Mouse (Mus musculus): ENCODE results near the gene Eif3f.
A peak's percentile ranks its signal among the peaks of the same experiment; 100 is the strongest.

Eif3f gene

DNA sequence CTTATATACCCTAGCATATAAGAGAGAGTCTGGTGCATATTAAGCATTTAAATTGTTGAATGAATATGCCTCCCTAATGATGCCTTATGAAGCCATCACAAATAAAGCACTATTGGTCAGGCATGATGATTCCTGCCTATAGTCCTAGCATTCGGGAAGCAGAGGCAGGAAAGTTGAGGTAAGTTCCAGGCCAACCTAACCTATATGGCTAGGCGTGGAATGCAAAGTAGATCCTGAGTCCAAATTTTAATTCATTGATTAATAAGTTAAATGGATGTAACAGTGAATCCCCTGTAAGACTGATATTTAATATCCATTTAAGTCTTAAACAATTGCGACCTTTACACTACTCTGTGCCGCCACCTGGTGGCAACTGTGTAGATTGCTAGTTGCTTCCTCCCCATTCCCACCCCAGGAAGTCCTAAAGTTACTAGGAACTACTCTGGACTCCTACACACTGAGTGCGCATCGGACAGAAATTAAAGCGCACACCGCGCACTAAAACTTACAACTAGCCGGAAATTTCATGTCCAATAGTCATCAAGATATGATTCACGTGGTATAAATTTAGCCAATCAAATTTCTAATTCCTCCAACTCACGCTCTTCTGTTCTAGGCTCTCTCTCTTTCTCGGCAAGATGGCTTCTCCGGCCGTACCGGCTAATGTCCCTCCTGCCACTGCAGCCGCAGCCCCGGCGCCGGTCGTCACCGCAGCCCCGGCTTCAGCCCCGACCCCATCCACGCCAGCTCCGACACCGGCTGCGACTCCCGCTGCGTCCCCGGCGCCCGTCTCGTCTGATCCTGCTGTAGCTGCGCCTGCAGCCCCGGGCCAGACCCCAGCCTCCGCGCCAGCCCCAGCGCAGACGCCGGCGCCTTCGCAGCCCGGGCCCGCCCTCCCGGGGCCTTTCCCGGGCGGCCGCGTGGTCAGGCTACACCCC lies at the start of gene Eif3f:
Gene Eif3f, plus strand, starts transcription at position 624 of the 938 bp plus-strand sequence.
- DNase-seq: peak; percentile 96

DNA sequence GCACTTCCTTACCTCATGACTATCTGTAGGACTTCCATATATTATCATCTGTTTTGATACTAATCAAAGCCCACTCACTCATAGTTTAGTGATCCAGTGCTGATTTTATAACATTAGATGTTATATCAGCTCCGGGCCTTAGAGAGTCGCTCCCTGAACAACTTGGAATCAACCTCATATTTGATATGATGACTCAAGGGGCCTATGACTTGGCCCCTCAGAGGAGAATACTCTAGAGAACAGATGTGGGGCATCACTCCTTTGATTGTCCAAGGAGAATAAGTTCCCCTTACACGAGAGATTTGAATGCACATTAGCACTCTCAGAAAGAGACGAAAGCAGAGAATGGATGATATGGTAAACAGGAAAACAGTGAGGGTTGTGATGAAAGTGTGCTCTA lies 49.3 kb upstream of the Eif3f start, which contains the start of gene Olfr518:
Gene Olfr518, minus strand, starts transcription at position 101 of the 400 bp plus-strand sequence.
- no peak for DNase-seq

- DNase-seq: no peak
Observed at GRCm38 (mm10) chr7:108894320-108894719, 39.9 kb upstream of the Eif3f start, which contains the start of gene Olfr519. Gene Olfr519, minus strand, starts transcription at chr7:108894420.

DNA sequence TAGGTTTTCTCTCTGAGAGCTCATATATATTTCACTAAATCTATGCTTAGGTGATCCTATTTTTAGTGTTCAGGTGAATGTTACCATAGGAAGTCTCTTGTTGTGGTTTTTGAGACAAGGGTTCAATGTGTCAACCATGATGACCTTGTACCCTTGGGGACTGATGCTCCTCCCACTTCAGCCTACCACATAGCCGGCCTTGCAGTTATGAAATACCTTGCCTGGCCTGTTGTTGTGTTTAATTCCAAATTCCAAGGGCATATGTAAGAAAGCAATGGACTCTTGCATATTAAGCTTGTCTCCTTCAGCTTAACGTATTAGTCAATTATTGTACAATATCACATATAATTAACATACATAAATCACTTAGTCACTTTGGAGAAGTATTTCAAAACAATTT lies 30.2 kb upstream of the Eif3f start:
- DNase-seq: no peak

DNA sequence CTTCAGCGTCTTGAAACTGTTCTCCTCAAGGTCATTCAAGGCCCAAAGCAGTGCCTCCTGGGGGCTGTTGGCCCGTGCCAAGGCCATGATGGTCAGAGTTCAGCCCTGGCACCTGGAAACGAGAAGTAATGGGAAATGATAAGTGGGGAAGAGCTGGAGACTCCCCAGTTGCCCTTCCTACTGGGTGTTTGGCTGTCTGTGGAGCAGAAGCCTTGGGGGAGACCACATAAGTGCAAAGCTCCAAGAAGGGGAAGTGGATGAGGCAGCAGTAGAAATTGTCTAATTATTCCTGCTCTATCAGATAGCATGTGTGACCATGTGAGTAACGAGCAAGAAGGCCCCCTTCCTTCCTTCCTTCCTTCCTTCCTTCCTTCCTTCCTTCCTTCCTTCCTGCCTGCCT lies 7.2 kb upstream of the Eif3f start:
- no peak for DNase-seq

DNA sequence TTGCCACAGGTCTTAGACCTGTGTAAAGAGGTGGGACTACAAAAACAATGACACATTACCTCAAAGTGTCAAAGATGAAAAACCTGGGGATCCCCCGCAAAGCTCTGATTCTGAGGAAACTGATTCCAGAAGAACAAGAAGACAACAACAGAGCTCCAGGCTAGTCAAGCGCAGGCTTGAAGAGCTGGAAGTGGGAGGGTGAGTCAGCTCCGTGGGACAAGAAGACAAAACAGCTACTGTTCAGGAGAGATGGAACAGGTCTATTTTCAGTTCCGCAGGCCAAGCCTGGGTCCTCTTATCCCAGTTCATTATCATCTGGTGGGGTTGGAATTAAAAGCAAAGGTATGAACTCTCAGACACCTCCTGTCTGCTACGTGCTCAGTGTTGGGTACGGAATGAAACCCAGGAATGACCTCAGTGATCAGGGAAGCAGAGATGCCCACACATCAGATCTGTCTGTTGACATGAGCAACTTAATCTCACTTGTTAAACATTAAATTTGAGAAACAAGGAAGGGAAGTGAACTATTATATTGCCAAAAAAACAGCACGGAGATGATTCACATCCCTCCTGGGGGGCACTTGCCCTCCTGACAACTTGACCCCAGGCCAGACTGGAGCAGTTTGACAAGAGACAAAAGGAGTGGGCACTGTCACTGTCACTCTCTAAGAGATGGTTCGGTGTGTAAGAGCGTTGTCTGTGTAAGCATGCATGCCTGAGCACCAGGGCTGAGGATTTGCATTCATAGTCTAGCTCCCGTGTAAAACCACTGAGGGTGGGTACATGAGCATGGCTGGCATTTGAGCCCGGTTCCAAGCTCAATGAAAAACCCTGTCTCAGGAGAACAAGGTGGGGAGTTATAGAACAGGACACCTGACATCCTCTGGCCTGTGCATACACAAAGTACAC lies 5.7 kb upstream of the Eif3f start:
- DNase-seq: no peak

DNA sequence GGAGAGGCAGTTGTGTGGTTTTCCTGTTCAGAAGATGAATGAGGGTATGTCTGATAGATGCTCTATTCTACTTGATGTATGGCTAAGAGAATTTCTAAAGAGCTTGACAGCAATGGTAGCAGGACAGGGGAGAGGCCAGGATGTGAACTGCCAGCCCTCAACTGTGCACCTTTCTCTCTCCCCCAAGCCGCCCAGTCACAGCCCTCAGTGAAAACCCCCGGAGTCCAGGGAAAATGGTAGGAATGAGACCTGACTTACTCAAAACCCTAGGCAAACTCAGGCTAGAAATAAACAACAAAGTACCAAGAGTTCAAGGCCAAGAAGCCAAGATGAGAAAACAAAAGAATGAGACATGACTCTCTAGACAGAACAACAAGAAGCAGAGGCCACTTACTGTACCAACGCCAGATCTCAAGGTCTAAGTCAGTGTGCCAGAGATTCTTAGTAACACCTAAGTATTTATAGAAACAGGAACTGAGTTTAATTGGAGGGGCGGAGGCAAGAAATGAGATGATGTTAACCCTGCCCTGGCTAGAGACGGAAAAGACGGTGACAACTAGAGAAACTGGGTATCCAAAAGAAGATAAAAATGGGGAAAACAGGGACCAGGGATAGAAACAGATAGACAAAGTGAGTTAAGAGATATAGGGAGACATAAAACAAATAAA lies 4.4 kb upstream of the Eif3f start, which contains the start of gene Nlrp10:
Gene Nlrp10, minus strand, starts transcription at position 453 of the 668 bp plus-strand sequence.
- no peak for DNase-seq

- no peak for DNase-seq
Observed at GRCm38 (mm10) chr7:108934836-108935235, 619 bp downstream of the Eif3f start.

GRCm38 (mm10) chr7:108935411-108935810 lies 1.2 kb downstream of the Eif3f start:
- DNase-seq: no peak

DNA sequence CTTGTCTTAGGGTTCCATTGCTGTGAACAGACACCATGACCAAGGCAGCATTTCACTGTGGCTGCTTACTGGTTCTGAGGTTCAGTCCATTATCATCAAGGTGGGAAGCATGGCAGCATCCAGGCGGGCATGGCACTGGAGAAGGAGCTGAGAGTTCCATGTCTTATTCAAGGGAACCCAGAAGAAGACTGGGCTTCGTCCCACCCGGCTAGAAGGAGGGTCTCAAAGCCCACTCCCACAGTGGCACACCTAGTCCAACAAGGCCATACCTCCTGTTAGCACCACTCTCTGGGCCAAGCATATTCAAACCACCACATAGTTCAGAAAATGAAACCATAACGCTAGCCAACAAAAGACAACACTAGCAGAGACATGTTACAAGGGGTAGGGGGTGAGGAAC lies 2.4 kb downstream of the Eif3f start:
- DNase-seq: no peak

DNA sequence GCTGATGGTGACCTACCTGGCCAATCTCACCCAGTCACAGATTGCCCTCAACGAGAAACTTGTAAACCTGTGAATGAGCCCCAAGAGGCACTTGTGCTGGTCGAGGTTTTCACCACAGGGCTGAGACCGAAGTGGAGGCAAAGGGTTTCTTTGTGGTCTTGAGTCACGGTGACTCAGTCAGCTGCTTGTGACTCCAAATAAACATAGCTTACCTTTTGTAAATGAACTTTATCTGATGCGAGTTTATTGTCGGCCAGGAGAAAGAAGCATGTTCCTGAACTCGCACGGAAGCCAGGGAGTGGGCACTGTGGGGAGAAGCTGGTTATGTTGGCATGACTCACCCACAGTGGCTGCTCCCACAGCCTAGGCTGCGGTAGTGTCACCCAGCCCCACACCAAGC lies 7.2 kb downstream of the Eif3f start:
- no peak for DNase-seq

DNA sequence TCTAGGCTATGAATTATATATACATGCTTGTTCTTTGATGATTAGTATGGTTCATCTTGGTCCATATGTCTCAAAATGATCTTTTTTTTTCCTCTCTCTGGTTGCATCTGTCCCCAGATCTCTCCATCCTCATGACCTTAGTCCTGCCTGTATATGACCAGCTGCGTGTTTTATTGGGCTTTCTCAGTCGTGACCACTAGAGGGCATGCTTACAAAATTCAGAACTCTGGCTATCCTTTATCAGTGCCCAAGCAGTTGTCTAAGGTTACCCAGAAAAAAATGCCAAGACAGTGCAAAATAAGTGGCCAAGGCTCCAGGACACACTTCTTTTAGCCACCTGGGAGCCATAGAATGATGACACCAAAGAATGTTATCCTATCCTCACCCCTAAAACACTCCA lies 9.8 kb downstream of the Eif3f start:
- DNase-seq: peak; percentile 49

GRCm38 (mm10) chr7:108948611-108949010 lies 14.4 kb downstream of the Eif3f start:
- no peak for DNase-seq

DNA sequence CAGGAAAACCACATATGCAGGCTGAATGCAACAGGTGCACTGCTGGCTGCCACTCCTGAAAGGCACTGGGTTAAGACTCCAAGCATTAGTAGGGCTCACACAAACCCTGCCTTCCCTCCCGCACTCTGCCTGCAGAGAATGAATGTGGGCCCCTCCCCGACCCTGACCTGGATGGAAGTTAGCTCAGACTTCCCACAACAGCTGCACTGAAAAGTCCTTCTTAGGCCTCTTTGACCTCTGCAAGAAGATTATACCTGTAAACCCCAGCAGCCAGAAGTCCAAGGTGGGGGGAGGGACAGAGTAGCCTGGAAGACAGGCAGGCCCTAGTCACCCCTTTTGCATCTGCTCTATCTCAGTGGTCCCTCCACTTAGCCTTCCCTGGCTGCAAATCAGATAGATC lies 15.1 kb downstream of the Eif3f start:
- no peak for DNase-seq

DNA sequence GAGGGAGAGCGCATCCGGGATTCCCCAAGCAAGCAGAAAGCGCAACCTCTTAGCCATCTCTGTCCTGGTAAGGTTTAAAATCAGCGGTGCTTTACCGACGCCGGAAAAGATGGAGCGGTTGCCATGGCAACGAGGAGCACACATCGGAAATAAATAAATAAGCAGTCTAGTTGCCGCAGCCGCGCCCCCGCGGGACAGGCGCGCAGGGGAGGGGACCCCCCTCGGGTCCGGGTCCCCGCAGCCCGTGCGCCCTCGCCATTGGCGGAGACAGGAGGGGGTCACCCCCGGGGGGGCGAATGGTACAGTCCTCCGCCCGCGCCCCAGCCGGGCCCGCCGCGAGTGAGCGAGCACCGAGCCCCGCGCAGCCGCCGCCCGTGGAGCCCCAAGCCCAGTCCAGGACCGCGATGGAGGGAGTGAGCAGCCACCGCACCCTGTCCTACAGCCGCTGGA lies 16.1 kb downstream of the Eif3f start, which contains the start of gene Tub:
Gene Tub, plus strand, starts transcription at position 27 of the 450 bp plus-strand sequence.
- DNase-seq: peak; percentile 70

DNA sequence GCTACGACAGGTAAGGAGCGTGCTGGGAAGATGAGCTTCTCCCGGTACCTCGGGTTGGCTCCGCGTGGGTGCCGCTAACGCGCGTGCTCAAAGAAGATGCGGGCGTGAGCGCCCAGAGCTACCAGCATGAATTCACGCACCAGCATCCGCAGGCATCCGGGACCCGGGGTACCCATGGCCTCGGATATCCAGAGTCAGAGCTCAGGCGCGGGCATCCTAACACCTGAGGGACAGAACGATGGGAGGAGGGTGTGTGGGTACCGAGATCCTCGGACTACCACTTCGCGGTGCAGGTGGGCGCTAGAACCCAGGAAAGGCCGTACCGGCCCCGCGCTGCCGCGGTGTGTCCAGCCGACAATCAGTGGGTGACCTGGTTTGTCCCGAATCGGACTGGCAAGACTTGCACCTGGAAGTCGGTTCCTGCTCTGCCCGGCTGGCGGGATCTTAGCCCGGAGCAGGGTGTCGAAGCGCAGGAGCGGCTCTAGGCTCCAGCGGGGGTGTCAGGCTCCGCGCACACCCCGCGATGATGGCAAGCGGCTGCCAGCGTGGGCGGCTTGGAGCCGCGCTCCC lies 16.6 kb downstream of the Eif3f start:
- peak; percentile 55 for DNase-seq

DNA sequence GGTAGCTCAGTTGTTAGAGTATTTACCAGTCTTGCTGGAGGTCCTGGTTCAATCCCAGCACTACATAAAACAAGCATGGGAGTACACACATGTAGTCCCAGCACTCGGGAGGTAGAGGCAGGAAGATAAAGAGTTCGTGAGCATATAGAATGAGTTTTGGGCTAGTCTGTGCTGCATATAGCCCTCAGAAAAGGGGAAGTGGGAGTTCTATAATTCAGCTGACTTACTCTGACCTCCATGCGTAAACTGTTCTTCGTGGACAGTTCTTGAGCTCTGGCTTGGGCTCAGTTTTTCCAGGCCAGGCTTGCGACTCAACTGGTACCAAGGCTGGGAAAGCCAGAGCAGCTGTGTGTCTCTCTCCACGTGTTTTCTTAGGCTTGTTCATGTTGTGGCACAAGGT lies 18.6 kb downstream of the Eif3f start:
- DNase-seq: no peak

DNA sequence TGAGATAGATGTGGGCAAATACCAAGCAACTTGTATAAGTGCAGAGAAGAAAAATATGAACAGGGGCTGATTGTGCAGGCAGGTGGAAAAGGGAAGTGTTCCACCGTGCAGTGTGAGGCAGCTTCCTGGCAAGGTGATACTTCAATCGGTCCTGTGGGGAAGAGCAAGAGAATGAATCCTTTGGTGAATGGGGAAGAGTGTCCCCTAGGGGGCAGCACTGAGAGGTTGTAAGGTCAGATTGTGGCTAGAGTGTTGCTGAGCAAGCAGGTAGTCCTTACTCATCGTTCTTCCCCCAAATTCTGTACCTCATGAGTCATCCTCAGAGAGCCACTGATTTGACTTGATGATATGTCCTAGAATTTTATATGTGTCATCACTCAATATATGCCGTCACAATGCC lies 20.0 kb downstream of the Eif3f start:
- DNase-seq: no peak

DNA sequence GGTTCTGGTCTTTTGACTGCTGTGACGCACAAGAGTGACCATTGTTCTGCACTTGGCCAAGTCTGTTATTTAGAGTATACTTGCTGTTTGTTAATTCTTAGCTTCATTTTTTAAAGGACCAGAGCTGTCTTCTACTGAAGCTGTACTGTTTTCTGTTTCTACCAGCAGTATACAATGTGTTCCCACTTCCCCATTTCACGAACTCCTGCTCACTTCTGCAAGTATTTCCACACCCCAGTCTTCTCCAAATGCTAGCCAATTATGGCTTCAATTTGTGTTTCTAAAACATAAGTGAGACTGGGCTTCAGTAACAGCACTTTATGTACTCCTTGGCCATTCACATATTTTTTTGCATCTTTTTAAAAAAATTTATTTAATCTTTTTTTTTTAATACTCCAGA lies 23.5 kb downstream of the Eif3f start:
- no peak for DNase-seq

GRCm38 (mm10) chr7:108965968-108966367 lies 31.8 kb downstream of the Eif3f start:
- DNase-seq: no peak

- DNase-seq: peak; percentile 69
Observed at GRCm38 (mm10) chr7:108966742-108967362, 32.6 kb downstream of the Eif3f start.

- no peak for DNase-seq
Observed at GRCm38 (mm10) chr7:108968201-108968600, 34.0 kb downstream of the Eif3f start.

Measured in cerebellum, adult 11 months (tissue).